Mouse (Mus musculus) liver, postnatal 0 days (tissue): ENCODE data around the gene Prokr1. TPM values are rescaled to one million over a fixed set of nuclear protein-coding genes. Genes with fewer than 3 reads are reported as not detected.

Experiments
- ATAC-seq: fragments of 200-750 bp; cut with Nextera tagmentation; 2 replicates; pipeline ENCODE4 v1.8.0; 2017; ENCODE audit warnings: mild to moderate bottlenecking, moderate library complexity
- DNase-seq: peaks from one replicate; pipeline ENCODE4 v3.0.0-alpha.2; 2016
- H3K27ac ChIP-seq: fragments of 300-500 bp; sonication (generic); 2 replicates; pipeline ENCODE4 v1.5.1; 2014; ENCODE audit warnings: antibody characterized with exemption, moderate library complexity, mild to moderate bottlenecking, low read depth
- H3K27me3 ChIP-seq: fragments of 300-500 bp; sonication (generic); 2 replicates; pipeline ENCODE4 v1.6.1; 2014; ENCODE audit warnings: low read length, control low read depth, mixed read lengths; ENCODE audit not compliant: insufficient read depth
- H3K36me3 ChIP-seq: fragments of 300-500 bp; sonication (generic); replicated peaks from 2 replicates; pipeline ENCODE4 v1.6.1; 2014; ENCODE audit warnings: mild to moderate bottlenecking, control low read depth, low read length, moderate library complexity, mixed read lengths; ENCODE audit not compliant: insufficient read depth
- H3K4me1 ChIP-seq: fragments of 300-500 bp; sonication (generic); 2 replicates; pipeline ENCODE4 v1.6.1; 2014; ENCODE audit warnings: antibody characterized with exemption, mild to moderate bottlenecking, control low read depth; ENCODE audit not compliant: insufficient read depth
- H3K4me2 ChIP-seq: fragments of 300-500 bp; sonication (generic); 2 replicates; pipeline ENCODE4 v1.6.1; 2014; ENCODE audit warnings: low read depth, mild to moderate bottlenecking, low read length, moderate library complexity, mixed read lengths
- H3K4me3 ChIP-seq: fragments of 300-500 bp; sonication (generic); 2 replicates; pipeline ENCODE4 v1.5.1; 2014; ENCODE audit warnings: low read depth, low read length
- H3K9ac ChIP-seq: fragments of 300-500 bp; sonication (generic); replicated peaks from 2 replicates; pipeline ENCODE4 v1.6.1; 2014; ENCODE audit warnings: mild to moderate bottlenecking, moderate library complexity
- H3K9me3 ChIP-seq: fragments of 300-500 bp; sonication (generic); 2 replicates; pipeline ENCODE4 v1.6.1; 2016; ENCODE audit warnings: mild to moderate bottlenecking, control low read depth, low read length, mixed read lengths
- CTCF ChIP-seq: sonication (generic); IDR thresholded peaks from 2 replicates; pipeline ENCODE4 v1.5.1; 2016; ENCODE audit warnings: antibody characterized with exemption, low read depth
- EP300 ChIP-seq: IDR thresholded peaks from 2 replicates; pipeline ENCODE4 v1.6.1; 2016; ENCODE audit warnings: antibody characterized with exemption, low read depth, mild to moderate bottlenecking
- WGBS: fragments of 180-500 bp; shearing (Covaris S2); extraction: QIAGEN DNeasy Blood & Tissue Kit; methylation state at CpG from one replicate; pipeline ENCODE4 v1.1.7; 2014; ENCODE audit not compliant: insufficient replicate concordance; 5-methylcytosine and 5-hydroxymethylcytosine counted together
- polyA plus RNA-seq: library from polyadenylated mRNA; unstranded; fragments of >200 nt; fragmentation: Nextera tagmentation; extraction: Ambion mirVana; gene quantifications from 2 replicates; pipeline ENCODE4 v1.2.1, GENCODE M21; 2015

Prokr1 gene
- polyA plus RNA-seq, 1 experiment from 2014 or later, result 1.1 TPM

GRCm38 (mm10) chr6:87532953-87533710 lies 57.4 kb downstream of the Prokr1 start, which contains the start of gene Arhgap25:
TSS of gene Arhgap25 (minus strand) at chr6:87533259.
- H3K4me3 ChIP-seq, result peak within 1 kb of the TSS; percentile 31
- H3K9ac ChIP-seq, result peak within 1 kb of the TSS; percentile 35
- H3K9me3 ChIP-seq, result no peaks in the 10 kb centered on the region
- 0 out of 2 replicates have a peak, but pooled peaks cover 6% of the 10 kb centered on the region for H3K36me3 ChIP-seq
- ATAC-seq (peak; percentile 33), DNase-seq (peak; percentile 59)
- WGBS, result 26% methylated on average over 14 of the region's 14 CpGs
- H3K27me3 ChIP-seq, result no peaks in the 10 kb centered on the region
- no peak for TF ChIP-seq CTCF
- no peak for TF ChIP-seq EP300
- peak within 1 kb of the TSS; percentile 83 for H3K27ac ChIP-seq
- peaks cover 41% of the 10 kb centered on the region for H3K4me1 ChIP-seq
- peak within 1 kb of the TSS; percentile 69 for H3K4me2 ChIP-seq

- Histone ChIP-seq H3K4me3 (peak overlapping the region; percentile 31), H3K4me1 (peaks cover 53% of the 10 kb centered on the region), H3K9ac (peak overlapping the region; percentile 35), H3K9me3 (no peaks in the 10 kb centered on the region), H3K27ac (peak overlapping the region; percentile 83; the same call in 1 of the 2 replicates), H3K4me2 (peak overlapping the region; percentile 69), H3K27me3 (no peaks in the 10 kb centered on the region), H3K36me3 (0 out of 2 replicates have a peak, but pooled peaks cover 6% of the 10 kb centered on the region)
- DNase-seq (no peak), ATAC-seq (no peak)
- no peak for TF ChIP-seq CTCF
- TF ChIP-seq EP300, result no peak
- WGBS, result 60% methylated on average over 2 of the region's 2 CpGs
Observed at GRCm38 (mm10) chr6:87531456-87532015, 59.0 kb downstream of the Prokr1 start.

- ATAC-seq, result no peak
- no peak for TF ChIP-seq EP300
- TF ChIP-seq CTCF, result no peak; the same call in 1 of the 2 replicates
- no peak overlapping the region for H3K9ac ChIP-seq
- H3K4me2 ChIP-seq, result peak overlapping the region; percentile 69
- H3K27ac ChIP-seq, result no peak overlapping the region
- no peaks in the 10 kb centered on the region for H3K27me3 ChIP-seq
- DNase-seq, result no peak
- WGBS, result 72% methylated on average over 2 of the region's 2 CpGs
- H3K9me3 ChIP-seq, result no peaks in the 10 kb centered on the region
- H3K4me3 ChIP-seq, result 0 out of 2 replicates have a peak overlapping the region, but pooled peaks have one; percentile 31
- peaks cover 49% of the 10 kb centered on the region for H3K4me1 ChIP-seq
- 0 out of 2 replicates have a peak, but pooled peaks cover 6% of the 10 kb centered on the region for H3K36me3 ChIP-seq
Observed at GRCm38 (mm10) chr6:87530386-87530785, 60.2 kb downstream of the Prokr1 start.

Other genes with a start within 250 kb of the Prokr1 start
- not detected in 2 replicates for gene Gkn1, start 239.8 kb downstream of the Prokr1 start, polyA plus RNA-seq
- gene Gkn2, start 217.4 kb downstream of the Prokr1 start, polyA plus RNA-seq, result not detected in 2 replicates
- gene Gkn3, start 201.8 kb downstream of the Prokr1 start, polyA plus RNA-seq, result not detected in 2 replicates
- gene Bmp10, start 161.7 kb downstream of the Prokr1 start, polyA plus RNA-seq, result 0.34 and 0.36 TPM in 2 replicates
- gene Arhgap25, start 57.5 kb downstream of the Prokr1 start, polyA plus RNA-seq, result 6.0 TPM in 2 replicates
- 5.5 and 7.1 TPM in 2 replicates for gene Aplf, start 81.5 kb upstream of the Prokr1 start, polyA plus RNA-seq
- 0.39 and 0.42 TPM in 2 replicates for gene Efcc1, start 140.1 kb upstream of the Prokr1 start, polyA plus RNA-seq
- gene Gp9, start 187.3 kb upstream of the Prokr1 start, polyA plus RNA-seq, result 36.5 and 38.0 TPM in 2 replicates
- 44.4 and 45.4 TPM in 2 replicates for gene Rab43, start 221.4 kb upstream of the Prokr1 start, polyA plus RNA-seq
- 2.8 and 3.2 TPM in 2 replicates for gene Gm45140, start 245.1 kb upstream of the Prokr1 start, polyA plus RNA-seq
- 19.7 and 19.8 TPM in 2 replicates for gene Isy1, start 248.1 kb upstream of the Prokr1 start, polyA plus RNA-seq